Mouse (Mus musculus): ENCODE data around the gene Necab2.
A peak's percentile ranks its signal among the peaks of the same experiment; 100 is the strongest.

Gene Necab2

GRCm38 (mm10) chr8:119446211-119446989 lies at the start of gene Necab2:
Gene Necab2, plus strand, starts transcription at chr8:119446719.
- peak; percentile 35 for DNase-seq (ENCODE audit: low spot score)

- no peak for DNase-seq (ENCODE audit: low spot score)
Observed at GRCm38 (mm10) chr8:119398558-119398957, 48.0 kb upstream of the Necab2 start.

- no peak for DNase-seq (ENCODE audit: low spot score)
Observed at GRCm38 (mm10) chr8:119399255-119399654, 47.3 kb upstream of the Necab2 start.

GRCm38 (mm10) chr8:119400122-119400671 lies 46.3 kb upstream of the Necab2 start:
- DNase-seq (ENCODE audit: low spot score): no peak

- no peak for DNase-seq (ENCODE audit: low spot score)
Observed at GRCm38 (mm10) chr8:119400904-119401303, 45.6 kb upstream of the Necab2 start.

- no peak for DNase-seq (ENCODE audit: low spot score)
Observed at GRCm38 (mm10) chr8:119403912-119404311, 42.6 kb upstream of the Necab2 start.

- DNase-seq (ENCODE audit: low spot score): no peak
Observed at GRCm38 (mm10) chr8:119404648-119405047, 41.9 kb upstream of the Necab2 start.

- DNase-seq (ENCODE audit: low spot score): no peak
Observed at GRCm38 (mm10) chr8:119408311-119408710, 38.2 kb upstream of the Necab2 start.

- no peak for DNase-seq (ENCODE audit: low spot score)
Observed at GRCm38 (mm10) chr8:119412037-119412734, 34.3 kb upstream of the Necab2 start.

- peak; percentile 59 for DNase-seq (ENCODE audit: low spot score)
Observed at GRCm38 (mm10) chr8:119412735-119413498, 33.6 kb upstream of the Necab2 start.

- DNase-seq (ENCODE audit: low spot score): no peak
Observed at GRCm38 (mm10) chr8:119413605-119414004, 32.9 kb upstream of the Necab2 start.

- DNase-seq (ENCODE audit: low spot score): no peak
Observed at GRCm38 (mm10) chr8:119420318-119420717, 26.2 kb upstream of the Necab2 start.

GRCm38 (mm10) chr8:119421603-119422122 lies 24.9 kb upstream of the Necab2 start:
- no peak for DNase-seq (ENCODE audit: low spot score)

GRCm38 (mm10) chr8:119422123-119422711 lies 24.3 kb upstream of the Necab2 start:
- DNase-seq (ENCODE audit: low spot score): no peak

GRCm38 (mm10) chr8:119423631-119424141 lies 22.8 kb upstream of the Necab2 start:
- DNase-seq (ENCODE audit: low spot score): no peak

- no peak for DNase-seq (ENCODE audit: low spot score)
Observed at GRCm38 (mm10) chr8:119424199-119424733, 22.3 kb upstream of the Necab2 start.

- DNase-seq (ENCODE audit: low spot score): no peak
Observed at GRCm38 (mm10) chr8:119424740-119425139, 21.8 kb upstream of the Necab2 start.

GRCm38 (mm10) chr8:119425533-119425932 lies 21.0 kb upstream of the Necab2 start:
- DNase-seq (ENCODE audit: low spot score): no peak

- no peak for DNase-seq (ENCODE audit: low spot score)
Observed at GRCm38 (mm10) chr8:119426069-119426735, 20.3 kb upstream of the Necab2 start.

GRCm38 (mm10) chr8:119427634-119428349 lies 18.7 kb upstream of the Necab2 start:
- DNase-seq (ENCODE audit: low spot score): no peak
